Mouse (Mus musculus) T-helper 17 cell (primary cell): Measurements from ENCODE around the gene Rhd.

ENCODE experiments used
- in situ Hi-C, 2 experiments: fragments of 300-600 bp; cut with MboI, MseI; formaldehyde crosslinking; loops; 1 replicate in 1 of 2; 2 replicates in 1 of 2; pipeline ENCODE4 v1.15.1; 2025; ENCODE audit warnings: high pct_unique_total_duplicates in 2 of 2

Gene Rhd

DNA sequence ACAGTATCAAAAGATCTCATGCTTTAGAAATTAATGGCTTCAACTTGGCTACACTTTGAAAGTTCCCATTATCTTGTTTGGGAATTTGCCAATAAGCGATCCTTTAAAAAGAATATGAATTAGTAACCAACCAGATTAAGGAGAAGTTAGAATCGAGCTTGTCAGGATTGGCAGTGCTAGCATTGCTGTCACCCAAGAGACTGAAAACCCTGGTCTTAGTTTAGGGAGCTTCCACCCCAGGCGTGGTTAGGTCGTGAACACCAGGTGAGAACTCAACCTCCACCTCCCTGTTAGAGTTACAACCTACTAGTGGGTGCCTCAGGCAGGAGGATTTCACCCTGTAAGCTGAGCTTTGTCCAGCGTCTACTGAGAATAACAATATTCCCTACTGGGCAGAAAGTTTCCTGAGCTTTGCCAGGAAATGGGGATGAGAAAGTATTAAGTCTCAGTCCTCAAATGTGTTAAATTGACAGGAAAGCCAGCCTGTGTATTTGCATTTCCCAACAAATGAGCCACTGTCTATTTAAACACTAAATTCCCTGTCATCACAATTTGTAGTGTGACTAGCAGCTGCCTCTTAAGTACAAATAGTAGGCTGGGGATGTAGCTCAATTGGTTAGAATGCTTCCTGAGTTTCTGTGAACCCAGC, 63.6 kb downstream of the Rhd start:
- in situ Hi-C loops = no loop called here

DNA sequence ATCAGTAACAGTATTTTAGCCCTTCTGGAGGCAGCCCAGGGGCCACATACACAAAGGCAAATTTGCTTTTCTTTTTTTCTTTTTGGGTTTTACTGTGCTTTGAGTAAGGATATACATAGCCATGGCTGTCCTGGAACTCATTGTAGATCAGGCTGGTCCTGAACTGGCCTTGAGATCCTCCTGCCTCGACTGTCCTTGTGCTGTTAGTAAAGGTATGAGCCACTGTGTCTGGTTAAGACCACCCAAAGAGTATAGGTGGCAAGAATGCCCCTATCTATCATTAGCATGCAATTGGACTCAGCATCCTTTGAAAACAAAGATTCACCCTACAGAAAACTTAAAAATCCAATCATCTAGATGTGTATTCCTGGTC, 64.1 kb downstream of the Rhd start:
- in situ Hi-C loops = no loop called here

DNA sequence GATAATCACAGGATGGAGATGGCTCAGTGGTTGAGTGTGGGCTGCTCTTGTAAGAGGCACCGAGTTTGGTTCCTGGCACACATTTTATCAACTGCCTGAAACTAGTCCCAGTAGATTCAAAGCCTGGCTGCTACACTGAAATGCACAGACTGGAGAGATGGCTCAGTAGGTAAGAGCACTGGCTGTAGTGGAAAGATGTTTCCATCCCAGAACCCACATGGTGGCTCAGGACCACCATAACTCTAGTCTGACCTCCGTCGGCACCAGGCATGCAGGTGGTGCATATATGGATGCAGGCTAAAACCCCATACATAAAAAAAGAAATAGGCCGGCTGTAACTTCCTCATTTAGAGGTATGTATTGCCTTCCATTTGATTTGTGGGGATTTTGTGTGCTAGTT, 65.2 kb downstream of the Rhd start:
- in situ Hi-C loops = no loop called here

DNA sequence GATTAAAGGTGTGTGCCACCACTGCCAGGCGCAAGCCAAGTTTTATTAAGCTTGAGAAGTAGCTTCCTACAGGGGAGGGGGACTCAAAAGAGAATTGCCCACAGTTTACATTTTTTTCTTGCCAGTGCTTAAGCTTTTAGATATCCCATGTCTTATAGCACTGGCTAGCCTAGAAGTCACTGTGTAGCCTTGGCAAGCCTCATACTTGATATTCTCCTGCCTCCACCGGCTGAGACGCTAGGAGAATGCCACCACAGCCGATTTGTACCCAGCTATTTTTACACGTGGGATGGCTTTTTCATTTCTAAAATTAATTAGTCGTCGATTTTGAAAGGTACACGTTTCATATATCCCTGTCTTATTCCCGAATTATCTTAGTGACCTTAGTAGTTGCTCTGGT, 65.9 kb downstream of the Rhd start:
- in situ Hi-C loops = no loop called here

DNA sequence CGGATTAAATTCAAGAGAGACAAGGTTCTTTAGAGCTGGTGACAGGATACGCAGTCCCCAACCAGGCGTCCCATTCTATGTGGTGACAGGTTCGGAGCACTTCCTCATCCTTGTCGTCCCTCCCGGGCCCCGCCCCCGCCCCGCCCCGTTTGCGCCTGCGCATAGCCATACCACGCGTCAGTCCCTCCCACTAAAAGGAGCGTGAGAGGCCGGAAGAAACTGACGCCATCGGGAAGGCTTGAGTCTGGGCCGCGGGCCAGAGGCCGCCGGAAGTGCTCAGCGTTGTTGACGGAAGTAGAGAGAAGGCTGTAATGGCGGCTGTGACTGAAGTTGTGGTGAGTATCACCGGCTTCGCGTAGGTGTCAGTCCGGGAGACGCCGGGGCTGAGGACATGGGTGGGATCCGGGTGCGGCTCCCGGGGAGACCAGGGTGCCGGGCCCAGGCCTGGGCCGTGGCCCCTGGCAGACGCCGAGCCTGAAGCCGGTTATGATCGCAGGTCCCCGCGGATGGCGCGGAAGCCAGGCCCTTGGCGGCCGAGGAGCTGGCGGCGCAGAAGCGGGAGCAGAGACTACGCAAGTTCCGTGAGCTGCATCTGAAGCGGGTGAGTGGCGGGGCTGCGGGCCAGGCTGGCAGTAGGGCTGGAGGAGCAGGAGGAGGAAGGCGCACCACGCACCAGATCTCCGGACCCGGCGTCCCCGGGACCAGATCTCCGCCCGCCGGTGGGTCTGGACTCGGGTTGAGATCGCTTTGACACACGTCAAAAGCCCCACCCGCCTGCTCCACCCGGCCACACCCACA, 66.5 kb downstream of the Rhd start, which contains the start of gene Syf2:
Syf2 (plus strand) TSS at position 215 of the 798 bp plus-strand sequence.
- in situ Hi-C loops = no loop called here

DNA sequence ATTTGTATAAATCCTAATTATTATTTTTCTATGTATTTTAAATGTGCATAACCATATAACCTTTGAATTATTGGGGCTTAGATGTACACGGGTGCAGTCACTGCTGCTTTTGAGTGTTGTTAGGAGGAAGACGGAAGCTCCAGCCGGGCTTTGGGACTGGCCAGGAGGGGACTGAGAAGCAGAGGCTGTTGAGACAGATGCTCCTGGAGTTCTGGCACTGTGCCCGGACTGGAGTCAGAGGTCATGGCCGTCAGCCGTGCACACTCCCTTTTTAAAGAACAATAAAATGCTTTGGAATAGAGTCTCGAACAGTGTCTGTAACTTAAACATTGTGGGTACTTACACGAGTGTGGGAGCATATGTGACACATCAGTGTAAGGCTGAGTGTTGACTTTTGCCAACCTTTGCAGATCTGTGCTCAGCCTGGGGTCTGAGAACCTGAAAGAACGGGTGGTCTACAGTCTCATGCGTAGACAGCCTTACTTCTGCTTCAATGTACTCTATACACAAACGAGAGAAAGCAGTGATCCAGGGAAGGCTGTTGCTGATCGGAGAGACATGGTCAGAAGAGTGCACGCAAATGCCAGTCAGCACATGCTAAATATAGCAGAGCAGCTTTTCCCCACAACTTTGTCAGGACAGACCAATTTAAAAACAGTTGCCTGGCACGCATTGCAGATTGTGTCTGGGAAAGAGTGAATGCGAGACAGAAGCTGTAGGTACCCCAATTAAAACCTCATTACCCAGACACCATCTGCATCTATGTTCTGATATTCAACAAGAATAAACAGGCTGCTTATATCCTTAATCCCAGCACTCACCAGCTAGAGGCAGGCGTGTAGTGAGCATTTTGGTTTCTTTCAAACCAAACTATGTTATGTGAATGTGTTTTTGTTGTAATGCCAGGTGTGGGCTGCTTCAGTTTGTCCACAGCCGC, 73.2 kb downstream of the Rhd start:
- in situ Hi-C loops = no loop called here

DNA sequence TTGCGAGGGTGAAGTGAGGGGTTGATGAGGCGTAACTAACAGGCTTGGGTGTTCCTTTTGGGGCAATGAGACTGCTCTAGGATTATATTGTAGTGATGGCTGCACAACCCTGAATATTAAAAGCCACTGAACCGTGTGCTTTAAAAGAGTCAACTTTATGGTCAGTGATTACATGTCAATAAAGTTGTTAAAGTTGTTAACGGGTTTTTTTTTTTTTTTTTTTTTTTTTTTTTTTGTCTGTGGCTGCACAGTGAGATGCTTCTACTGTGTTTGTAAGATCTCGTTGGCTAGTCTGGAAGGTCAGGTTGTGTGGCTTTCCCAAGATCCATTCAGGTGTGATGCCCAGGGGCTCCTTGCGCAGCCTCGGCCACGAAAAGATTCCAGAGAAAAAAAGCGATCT, 75.6 kb downstream of the Rhd start:
- in situ Hi-C loops = no loop called here

DNA sequence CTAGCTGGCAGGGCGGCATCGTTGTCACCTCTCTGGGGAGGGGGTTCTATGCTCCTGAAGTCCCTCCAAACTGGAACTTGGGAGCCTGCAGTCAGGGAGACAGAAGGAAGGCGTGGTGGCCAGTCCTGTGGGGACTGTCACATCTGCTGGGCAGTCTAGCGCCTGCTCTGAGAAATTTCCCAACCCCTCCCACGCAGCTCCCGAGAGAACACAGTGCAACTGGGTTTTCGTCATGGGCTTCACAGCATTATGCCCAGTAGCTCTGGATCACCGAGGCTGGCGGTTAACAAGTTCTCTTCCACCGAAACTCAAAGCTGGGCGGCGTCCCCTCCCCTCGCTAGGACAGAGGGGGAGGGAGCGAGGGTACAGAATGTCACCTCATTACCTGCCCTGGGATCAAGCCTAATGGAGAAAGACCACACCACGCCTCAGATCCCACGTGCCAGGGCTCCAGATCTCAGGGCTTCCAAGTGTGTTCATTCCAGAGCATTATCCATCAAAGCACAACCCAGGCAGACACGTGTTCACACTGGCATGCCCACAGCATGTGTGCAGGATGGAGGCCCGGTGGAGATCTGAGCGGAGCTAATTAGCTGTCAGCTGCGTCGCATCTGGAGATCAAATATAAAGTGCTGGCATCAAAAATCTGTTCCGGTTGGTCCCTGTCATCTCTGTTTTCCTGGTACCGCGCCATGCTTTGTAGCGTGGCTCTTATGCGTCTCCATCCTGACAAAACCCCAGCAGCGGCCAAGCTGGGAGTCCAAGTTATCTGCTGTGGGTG, 79.6 kb downstream of the Rhd start:
- in situ Hi-C loops = no loop called here
